Mouse (Mus musculus) lung, postnatal 0 days (tissue): ENCODE measurements around the gene Prm1. TPM values are rescaled to one million over a fixed set of nuclear protein-coding genes. Genes with fewer than 3 reads are reported as not detected.

Experiments
- ATAC-seq: fragments of 200-750 bp; cut with Nextera tagmentation; 2 replicates; pipeline ENCODE4 v1.8.0; 2017; ENCODE audit warnings: moderate library complexity
- DNase-seq: peaks from one replicate; pipeline ENCODE4 v3.0.0-alpha.2; 2016; ENCODE audit warnings: low spot score
- H3K27ac ChIP-seq: fragments of 300-500 bp; sonication (generic); 2 replicates; pipeline ENCODE4 v1.5.1; 2014; ENCODE audit warnings: antibody characterized with exemption, mild to moderate bottlenecking, low read length, mixed read lengths
- H3K27me3 ChIP-seq: fragments of 300-500 bp; sonication (generic); replicated peaks from 2 replicates; pipeline ENCODE4 v1.6.1; 2014; ENCODE audit warnings: low read length, mixed read lengths; ENCODE audit not compliant: insufficient read depth
- H3K36me3 ChIP-seq: fragments of 300-500 bp; sonication (generic); 2 replicates; pipeline ENCODE4 v1.6.1; 2014; ENCODE audit warnings: low read length, mixed read lengths; ENCODE audit not compliant: insufficient read depth
- H3K4me1 ChIP-seq: fragments of 300-500 bp; sonication (generic); 2 replicates; pipeline ENCODE4 v1.6.1; 2014; ENCODE audit warnings: antibody characterized with exemption, low read depth, low read length, mixed read lengths; ENCODE audit not compliant: insufficient read depth
- H3K4me2 ChIP-seq: fragments of 300-500 bp; sonication (generic); replicated peaks from 2 replicates; pipeline ENCODE4 v1.6.1; 2014; ENCODE audit warnings: low read depth, mild to moderate bottlenecking, low read length, moderate library complexity, mixed read lengths
- H3K4me3 ChIP-seq: fragments of 300-500 bp; sonication (generic); 2 replicates; pipeline ENCODE4 v1.5.1; 2014; ENCODE audit warnings: low read depth, low read length
- H3K9ac ChIP-seq: fragments of 300-500 bp; sonication (generic); replicated peaks from 2 replicates; pipeline ENCODE4 v1.6.1; 2014; ENCODE audit warnings: low read depth, mild to moderate bottlenecking
- H3K9me3 ChIP-seq: fragments of 300-500 bp; sonication (generic); 2 replicates; pipeline ENCODE4 v1.6.1; 2016; ENCODE audit warnings: low read length, mixed read lengths
- CTCF ChIP-seq: IDR thresholded peaks from 2 replicates; pipeline ENCODE4 v1.5.1; 2016; ENCODE audit warnings: antibody characterized with exemption, mild to moderate bottlenecking
- EP300 ChIP-seq: IDR thresholded peaks from 2 replicates; pipeline ENCODE4 v1.6.1; 2016; ENCODE audit warnings: antibody characterized with exemption, mild to moderate bottlenecking, control low read depth
- WGBS: fragments of 180-500 bp; shearing (Covaris S2); extraction: QIAGEN DNeasy Blood & Tissue Kit; methylation state at CpG from one replicate; pipeline ENCODE4 v1.1.7; 2014; 5-methylcytosine and 5-hydroxymethylcytosine counted together
- polyA plus RNA-seq: library from polyadenylated mRNA; unstranded; fragments of >200 nt; fragmentation: Nextera tagmentation; extraction: Ambion mirVana; gene quantifications from 2 replicates; pipeline ENCODE4 v1.2.1, GENCODE M21; 2015

Gene Prm1
- polyA plus RNA-seq, 1 experiment from 2014 or later: not detected

DNA sequence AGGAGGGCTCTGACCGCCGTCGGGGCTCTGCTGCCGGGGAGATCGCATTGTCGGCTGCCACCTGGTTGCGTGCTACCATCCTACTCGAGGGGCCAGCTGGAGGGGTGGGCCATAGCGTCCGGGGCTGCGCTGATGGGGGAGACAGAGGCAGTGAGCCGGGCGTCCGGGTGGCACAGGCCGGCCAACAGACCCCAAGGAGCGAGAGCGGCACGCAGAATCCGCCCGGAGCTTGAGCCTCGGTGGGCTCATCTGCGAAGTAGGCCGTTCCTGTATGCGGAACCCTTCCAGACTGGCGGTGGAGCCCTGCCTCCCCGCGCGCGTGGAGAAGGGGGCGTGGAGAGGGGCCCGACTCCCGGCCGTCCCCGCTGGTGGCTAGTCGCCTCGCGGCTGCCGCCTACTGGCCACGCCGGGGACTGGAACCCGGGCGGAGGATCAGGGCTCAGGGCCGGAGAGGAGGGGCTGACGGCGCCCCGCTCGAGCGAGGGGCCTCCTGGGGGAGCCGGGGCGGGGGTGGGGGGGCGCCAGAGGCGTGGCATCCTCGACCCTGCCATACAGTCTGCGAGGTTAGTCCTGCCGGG lies 20.8 kb downstream of the Prm1 start:
- Histone ChIP-seq H3K9me3 (no peaks in the 10 kb centered on the region), H3K4me1 (peaks cover 10% of the 10 kb centered on the region; the same call in 1 of the 2 replicates), H3K36me3 (no peaks in the 10 kb centered on the region), H3K4me2 (peak overlapping the region; percentile 98), H3K9ac (peak overlapping the region; percentile 69), H3K27me3 (no peaks in the 10 kb centered on the region), H3K4me3 (peak overlapping the region; percentile 81), H3K27ac (peak overlapping the region; percentile 96)
- ATAC-seq: peak; percentile 83
- TF ChIP-seq EP300 (no peak), CTCF (peak; percentile 90)
- WGBS: under 1% methylated on average over 37 of the region's 55 CpGs
- DNase-seq: peak; percentile 94

DNA sequence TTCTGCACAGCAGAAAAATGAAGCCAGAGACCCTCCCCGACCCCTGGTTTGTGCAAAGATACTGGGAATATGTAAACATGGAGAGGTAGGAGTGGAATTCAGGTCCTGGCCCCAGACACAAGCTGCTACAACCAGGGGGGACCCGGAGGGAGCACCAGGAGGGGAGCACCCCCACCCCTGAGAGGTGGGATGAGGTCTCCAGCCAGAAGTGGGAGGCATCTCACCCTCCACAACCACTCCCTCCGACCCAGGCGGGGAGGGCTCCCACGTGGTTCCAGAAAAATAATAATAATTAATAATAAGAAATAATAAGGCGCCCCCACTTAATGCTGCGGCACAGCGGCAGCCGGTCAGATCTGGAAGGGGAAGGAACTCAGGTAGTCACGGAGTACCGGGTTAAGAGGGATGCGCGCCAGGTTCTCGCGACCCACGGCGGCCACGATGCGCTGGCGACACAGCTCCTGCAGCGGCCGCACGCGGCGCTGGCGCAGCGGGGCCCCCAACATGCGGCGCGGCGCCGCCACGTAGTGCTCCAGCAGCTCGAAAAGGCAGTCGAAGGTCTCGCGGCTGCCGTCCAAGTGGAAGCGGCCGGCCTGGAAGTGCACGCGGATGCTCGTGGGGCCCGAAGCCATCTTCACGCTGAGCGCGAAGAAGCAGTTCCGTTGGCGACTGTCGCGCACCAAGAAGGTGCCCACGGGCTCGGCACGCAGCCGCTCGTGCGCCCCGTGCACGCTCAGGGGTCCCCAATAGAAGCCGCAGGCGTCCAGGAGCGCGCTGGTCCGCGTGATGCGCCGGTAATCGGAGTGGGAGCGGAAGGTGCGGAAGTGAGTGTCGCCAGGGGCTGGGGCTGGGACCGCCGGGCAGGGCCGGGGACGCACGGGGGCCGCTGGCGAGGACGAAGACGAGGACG lies 21.5 kb downstream of the Prm1 start:
- Histone ChIP-seq H3K36me3 (no peaks in the 10 kb centered on the region), H3K27me3 (no peaks in the 10 kb centered on the region), H3K4me3 (peak overlapping the region; percentile 81), H3K4me2 (peak overlapping the region; percentile 98), H3K9me3 (no peaks in the 10 kb centered on the region), H3K4me1 (peaks cover 10% of the 10 kb centered on the region; the same call in 1 of the 2 replicates), H3K9ac (peak overlapping the region; percentile 23), H3K27ac (peak overlapping the region; percentile 96; the same call in 1 of the 2 replicates)
- peak; percentile 48 for TF ChIP-seq CTCF
- TF ChIP-seq EP300: no peak
- ATAC-seq (no peak), DNase-seq (peak; percentile 59)
- 1% methylated on average over 72 of the region's 81 CpGs for WGBS

DNA sequence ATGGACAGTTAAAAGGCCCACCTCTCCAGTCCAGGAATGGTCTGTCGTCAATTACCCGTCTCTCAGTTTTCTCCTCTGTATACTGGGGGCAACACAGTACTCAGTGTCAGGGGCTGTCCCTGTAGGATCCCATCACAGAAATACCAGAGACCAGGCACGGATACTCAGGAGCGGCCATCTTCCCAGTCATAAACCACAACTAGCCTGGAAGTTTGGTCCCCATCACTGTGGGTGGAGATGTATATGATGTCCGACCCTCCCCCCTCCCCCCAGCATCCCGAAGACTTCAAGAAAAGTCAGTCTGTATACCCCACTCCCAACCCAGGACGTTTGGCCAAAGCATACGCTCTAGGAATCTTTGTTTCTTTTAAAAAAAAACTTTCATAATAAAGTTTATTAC lies 22.2 kb downstream of the Prm1 start:
- no peak overlapping the region for H3K27ac ChIP-seq
- H3K36me3 ChIP-seq: no peaks in the 10 kb centered on the region
- H3K4me1 ChIP-seq: peaks cover 10% of the 10 kb centered on the region; the same call in 1 of the 2 replicates
- no peak for ATAC-seq
- no peaks in the 10 kb centered on the region for H3K9me3 ChIP-seq
- TF ChIP-seq EP300 (no peak), CTCF (no peak)
- H3K4me3 ChIP-seq: peak overlapping the region; percentile 81; the same call in 1 of the 2 replicates
- no peaks in the 10 kb centered on the region for H3K27me3 ChIP-seq
- H3K4me2 ChIP-seq: 0 out of 2 replicates have a peak overlapping the region, but pooled peaks have one; percentile 98
- WGBS: 53% methylated on average over 8 of the region's 8 CpGs
- no peak for DNase-seq
- no peak overlapping the region for H3K9ac ChIP-seq

DNA sequence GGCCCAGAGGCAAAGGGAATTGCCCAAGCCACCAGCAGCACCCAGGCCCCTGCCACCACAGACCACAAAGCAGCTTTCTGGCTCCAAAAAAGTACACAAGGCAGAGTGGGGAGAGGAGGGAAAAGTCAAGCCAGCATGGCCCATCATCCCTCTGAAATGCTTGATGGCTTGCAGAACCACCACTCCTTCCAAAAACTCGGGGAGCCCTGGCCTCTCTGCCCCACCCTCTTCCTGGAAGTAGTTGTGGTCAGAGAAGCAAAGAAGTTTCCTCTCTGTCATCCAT lies 22.5 kb downstream of the Prm1 start:
- H3K36me3 ChIP-seq: no peaks in the 10 kb centered on the region
- WGBS: 27% methylated on average over 1 of the region's 1 CpGs
- H3K4me1 ChIP-seq: peaks cover 10% of the 10 kb centered on the region; the same call in 1 of the 2 replicates
- TF ChIP-seq CTCF (no peak), EP300 (no peak)
- H3K27ac ChIP-seq: no peak overlapping the region
- H3K4me3 ChIP-seq: no peak overlapping the region
- ATAC-seq (no peak), DNase-seq (peak; percentile 35)
- H3K9ac ChIP-seq: no peak overlapping the region
- 0 out of 2 replicates have a peak overlapping the region, but pooled peaks have one; percentile 98 for H3K4me2 ChIP-seq
- no peaks in the 10 kb centered on the region for H3K27me3 ChIP-seq
- no peaks in the 10 kb centered on the region for H3K9me3 ChIP-seq

DNA sequence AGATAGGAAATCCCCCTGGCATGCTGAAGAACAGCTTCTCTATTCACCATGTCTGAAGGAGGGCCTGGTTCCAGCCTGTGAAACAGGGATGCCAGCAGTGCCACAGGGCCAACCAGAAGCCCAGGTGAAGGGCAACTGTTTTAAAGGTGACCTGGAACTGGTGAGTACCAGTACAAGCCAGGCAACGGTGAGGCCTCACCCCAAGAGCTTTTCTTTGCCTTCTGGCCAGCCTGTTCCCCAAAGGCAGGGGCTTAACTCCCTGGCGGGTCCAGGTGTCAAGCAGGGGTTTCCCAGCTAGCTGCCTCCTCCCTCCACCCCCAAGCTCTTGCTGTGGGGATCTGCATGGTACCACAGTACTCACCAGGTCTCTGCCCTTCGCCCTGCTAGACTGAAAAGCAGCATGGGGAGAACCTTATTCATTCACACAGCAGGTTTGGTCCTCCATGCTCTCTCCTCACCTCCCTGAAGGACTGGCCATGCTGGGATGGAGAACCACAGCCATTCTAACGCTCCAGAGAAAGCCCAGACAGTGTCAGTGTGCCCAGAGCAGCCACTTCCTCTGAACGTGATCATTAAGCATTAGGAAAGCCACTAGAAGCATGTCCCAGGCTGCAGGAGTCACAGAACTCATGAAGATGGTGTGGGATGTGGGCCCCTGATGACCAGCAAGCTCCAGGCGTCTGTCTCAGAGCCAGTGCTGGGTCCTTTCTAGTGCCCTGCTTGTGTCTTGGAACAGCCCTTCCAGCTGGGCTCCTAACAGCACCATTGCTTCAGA lies 23.1 kb downstream of the Prm1 start:
- H3K27ac ChIP-seq: no peak overlapping the region
- no peaks in the 10 kb centered on the region for H3K36me3 ChIP-seq
- H3K4me2 ChIP-seq: 0 out of 2 replicates have a peak overlapping the region, but pooled peaks have one; percentile 98
- no peak overlapping the region for H3K4me3 ChIP-seq
- TF ChIP-seq EP300 (no peak), CTCF (no peak)
- no peaks in the 10 kb centered on the region for H3K27me3 ChIP-seq
- H3K4me1 ChIP-seq: peaks cover 10% of the 10 kb centered on the region; the same call in 1 of the 2 replicates
- no peak for ATAC-seq
- DNase-seq: no peak
- H3K9ac ChIP-seq: no peak overlapping the region
- 54% methylated on average over 6 of the region's 6 CpGs for WGBS
- no peaks in the 10 kb centered on the region for H3K9me3 ChIP-seq

DNA sequence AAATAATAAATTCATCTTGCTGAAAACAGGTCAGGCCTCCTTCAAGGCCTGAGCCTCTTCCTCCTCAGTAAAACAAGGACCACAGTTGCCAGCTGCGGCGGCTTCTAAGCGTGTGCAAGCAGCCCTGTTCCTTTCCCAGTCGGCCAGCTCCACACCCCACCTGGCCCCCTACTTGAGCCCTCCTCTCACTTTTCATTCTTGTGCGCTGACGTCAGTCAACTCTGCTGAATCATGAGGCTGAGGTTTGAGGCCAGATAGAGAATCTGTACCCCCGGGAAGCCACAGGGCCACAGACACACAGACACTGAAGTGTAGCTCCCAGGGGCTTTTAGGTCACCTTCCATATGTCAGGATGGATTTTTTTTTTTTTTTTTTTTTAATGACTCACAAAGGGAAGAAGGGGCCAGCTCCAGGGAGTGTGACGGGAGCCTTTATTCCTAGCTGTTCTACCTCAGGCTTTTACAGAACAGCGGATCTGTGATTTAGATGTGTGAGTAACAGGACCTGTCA lies 23.7 kb downstream of the Prm1 start:
- Histone ChIP-seq H3K9me3 (no peaks in the 10 kb centered on the region), H3K36me3 (no peaks in the 10 kb centered on the region), H3K4me1 (peaks cover 10% of the 10 kb centered on the region; the same call in 1 of the 2 replicates), H3K9ac (no peak overlapping the region), H3K27me3 (no peaks in the 10 kb centered on the region), H3K4me2 (no peak overlapping the region), H3K4me3 (no peak overlapping the region), H3K27ac (no peak overlapping the region)
- 62% methylated on average over 9 of the region's 9 CpGs for WGBS
- ATAC-seq (no peak), DNase-seq (peak; percentile 59)
- no peak for TF ChIP-seq CTCF
- no peak for TF ChIP-seq EP300
